Mouse (Mus musculus): ENCODE measurements around the gene Mst1r.

GRCm38 (mm10) chr9:107960928-107961327 is 54.3 kb downstream of the Mst1r start:
- TF ChIP-seq POLR2A (IDR thresholded peaks at IDR 0.05; ENCODE audit: low read depth, low read length) (no peak), CTCF (conservative IDR thresholded peaks at IDR 0.05; ENCODE audit: insufficient read depth, insufficient read length, low read depth, low read length) (no peak)
